Mouse (Mus musculus): ENCODE measurements at regions not wholly inside any gene's neighbourhood (a gene's known extent, or its start where the extent isn't known, plus 50 kb on each side); places are given as distances from the start of the nearest gene placed in this dataset.

DNA sequence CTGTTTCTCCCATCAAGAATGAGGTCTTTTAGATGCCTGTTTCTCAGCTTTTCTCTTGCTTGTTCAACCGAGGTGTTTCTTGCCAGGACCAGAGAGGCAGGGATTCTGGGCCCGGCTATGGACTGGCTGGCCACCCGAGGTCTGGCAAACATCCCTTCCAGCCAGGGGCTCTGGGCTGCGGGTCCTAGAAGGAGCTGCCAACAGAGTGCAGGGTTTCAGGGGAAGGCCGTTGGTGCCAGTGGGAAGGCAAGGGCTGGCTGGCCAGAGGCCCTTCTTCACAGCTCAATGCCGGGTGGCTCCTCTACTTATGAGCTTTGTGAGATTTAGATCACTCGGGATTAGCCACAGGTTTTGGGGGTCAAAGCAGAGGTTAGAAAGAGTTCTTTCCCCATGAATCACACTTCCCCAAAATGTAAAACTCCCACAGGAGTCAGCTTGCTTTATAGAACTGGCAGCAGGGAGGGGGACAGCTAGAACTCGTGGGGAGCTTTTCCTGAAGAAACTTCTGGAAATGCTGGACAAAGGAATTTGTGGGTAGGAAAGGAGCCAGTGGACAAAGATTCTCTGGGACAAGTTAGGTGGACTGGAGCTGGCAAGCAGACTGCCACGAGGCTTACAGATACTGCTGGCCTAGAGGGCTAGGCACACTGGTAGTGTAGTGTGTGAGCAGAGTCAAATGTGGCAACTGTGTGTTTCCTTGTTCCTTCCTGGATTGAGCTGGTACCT, 104.1 kb upstream of the Vps8 start:
- no peak for ATAC-seq (ENCODE audit: poor library complexity, severe bottlenecking)

DNA sequence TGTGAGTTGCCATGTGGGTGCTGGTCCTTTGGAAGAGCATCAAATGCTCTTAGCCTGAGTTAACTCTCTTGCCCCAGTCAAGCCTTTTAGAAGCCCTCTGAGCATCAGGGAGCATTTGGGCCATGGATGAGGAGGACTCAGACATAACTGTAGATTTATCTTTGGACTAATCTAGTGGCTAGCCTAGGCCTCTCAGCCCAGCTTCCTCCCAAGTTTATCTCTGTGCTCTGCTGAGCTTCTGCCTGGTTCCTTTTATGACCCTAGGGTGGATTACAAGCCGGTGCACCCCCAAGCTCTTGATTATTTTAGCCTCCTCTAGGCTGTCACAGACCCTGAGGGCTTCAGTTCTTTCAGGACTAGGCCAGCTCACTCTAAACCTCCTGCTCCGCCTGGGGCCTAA, 102.6 kb upstream of the Vps8 start:
- ATAC-seq (ENCODE audit: poor library complexity, severe bottlenecking): no peak

DNA sequence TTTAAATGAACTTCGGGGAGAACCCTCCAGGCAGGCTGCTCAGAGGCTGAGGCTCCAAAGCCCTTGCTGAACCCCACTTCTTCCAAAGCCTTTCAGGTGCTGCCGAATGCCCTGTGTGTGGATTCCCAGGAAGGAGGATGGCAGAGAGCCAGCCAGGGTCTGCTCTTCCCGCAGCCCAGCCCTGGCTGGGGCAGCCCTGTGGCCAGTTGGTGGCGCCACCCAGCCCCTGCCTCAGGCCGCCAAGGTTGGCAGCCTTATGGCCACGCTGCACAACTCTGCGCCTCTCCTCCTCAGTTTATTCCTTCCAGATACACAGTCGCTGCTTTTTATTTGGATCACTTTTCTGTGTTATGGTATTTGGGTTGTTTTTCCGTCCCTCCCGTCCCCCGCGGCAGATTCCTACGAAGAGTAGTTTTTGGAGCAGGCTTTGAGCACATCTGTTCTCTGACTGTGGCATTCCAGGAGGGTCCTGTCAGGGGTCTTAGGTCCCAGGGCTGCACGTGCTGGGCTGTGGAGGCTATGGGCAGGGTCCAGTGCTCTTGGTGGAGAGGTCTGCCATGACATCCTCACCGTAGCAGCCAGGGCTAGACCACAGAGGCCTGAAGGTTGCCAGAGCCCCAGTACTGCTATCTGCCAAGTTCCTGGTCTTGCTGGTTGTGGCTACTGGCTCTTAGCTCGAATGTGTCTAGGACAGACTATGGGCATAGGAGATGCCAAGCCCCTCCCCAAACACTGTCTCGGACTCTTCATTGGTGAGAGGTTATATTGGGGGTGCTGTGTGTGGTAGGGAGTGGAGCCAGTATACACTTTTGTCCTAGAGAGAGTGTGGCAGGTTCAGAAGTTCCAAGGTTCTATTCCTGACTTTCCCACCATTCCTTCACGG, 101.5 kb upstream of the Vps8 start:
- no peak for ATAC-seq (ENCODE audit: poor library complexity, severe bottlenecking)

GRCm38 (mm10) chr16:21322437-21322836, 100.5 kb upstream of the Vps8 start:
- ATAC-seq (ENCODE audit: poor library complexity, severe bottlenecking): no peak

GRCm38 (mm10) chr16:21323446-21324034, 99.4 kb upstream of the Vps8 start:
- no peak for ATAC-seq (ENCODE audit: poor library complexity, severe bottlenecking)

- ATAC-seq (ENCODE audit: poor library complexity, severe bottlenecking): no peak
Observed at GRCm38 (mm10) chr16:21327969-21328368, 94.9 kb upstream of the Vps8 start.

GRCm38 (mm10) chr16:21329199-21329598, 93.7 kb upstream of the Vps8 start:
- no peak for ATAC-seq (ENCODE audit: poor library complexity, severe bottlenecking)

GRCm38 (mm10) chr16:21331229-21331628, 91.7 kb upstream of the Vps8 start:
- ATAC-seq (ENCODE audit: poor library complexity, severe bottlenecking): no peak

- no peak for ATAC-seq (ENCODE audit: poor library complexity, severe bottlenecking)
Observed at GRCm38 (mm10) chr16:21332411-21332810, 90.5 kb upstream of the Vps8 start.

GRCm38 (mm10) chr16:21332862-21333222, 90.1 kb upstream of the Vps8 start:
- ATAC-seq (ENCODE audit: poor library complexity, severe bottlenecking): no peak

DNA sequence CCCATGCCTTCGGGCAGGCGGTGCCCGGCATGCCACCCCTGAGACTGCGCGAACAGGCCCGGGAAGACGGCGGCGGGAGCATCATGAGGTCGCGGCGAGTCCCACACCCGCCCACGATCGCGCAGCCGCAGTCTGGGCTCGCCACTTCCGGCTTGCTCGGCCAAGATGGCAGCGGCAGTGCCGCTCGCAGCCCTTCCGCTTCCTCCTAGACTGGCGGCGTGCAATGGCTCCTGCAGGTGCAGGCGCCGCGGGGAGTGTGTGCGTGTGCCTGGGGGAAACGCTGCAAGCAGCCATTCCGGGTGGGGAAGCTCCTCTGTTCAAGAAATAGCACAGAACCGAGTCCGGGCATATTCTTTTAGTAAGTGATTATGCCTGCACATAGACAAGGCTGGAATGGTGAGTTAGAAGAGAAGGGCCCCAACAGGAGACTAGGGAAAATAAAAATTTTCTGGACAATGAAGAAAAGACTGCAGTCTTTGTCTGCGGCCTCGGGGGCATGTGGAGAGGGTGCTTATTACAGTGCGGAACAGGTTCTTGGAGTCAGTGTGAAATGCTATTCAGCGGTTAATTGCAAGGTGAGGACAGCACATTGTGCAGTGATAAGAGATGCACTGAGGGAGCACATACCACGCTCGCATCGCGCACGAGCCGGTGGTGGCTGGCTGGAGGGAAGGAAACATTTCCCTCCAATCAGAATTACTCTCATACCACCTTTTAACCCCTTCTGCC, 89.5 kb upstream of the Vps8 start:
- peak; percentile 97 for ATAC-seq (ENCODE audit: poor library complexity, severe bottlenecking)

GRCm38 (mm10) chr16:21339061-21339459, 83.9 kb upstream of the Vps8 start:
- no peak for ATAC-seq (ENCODE audit: poor library complexity, severe bottlenecking)

DNA sequence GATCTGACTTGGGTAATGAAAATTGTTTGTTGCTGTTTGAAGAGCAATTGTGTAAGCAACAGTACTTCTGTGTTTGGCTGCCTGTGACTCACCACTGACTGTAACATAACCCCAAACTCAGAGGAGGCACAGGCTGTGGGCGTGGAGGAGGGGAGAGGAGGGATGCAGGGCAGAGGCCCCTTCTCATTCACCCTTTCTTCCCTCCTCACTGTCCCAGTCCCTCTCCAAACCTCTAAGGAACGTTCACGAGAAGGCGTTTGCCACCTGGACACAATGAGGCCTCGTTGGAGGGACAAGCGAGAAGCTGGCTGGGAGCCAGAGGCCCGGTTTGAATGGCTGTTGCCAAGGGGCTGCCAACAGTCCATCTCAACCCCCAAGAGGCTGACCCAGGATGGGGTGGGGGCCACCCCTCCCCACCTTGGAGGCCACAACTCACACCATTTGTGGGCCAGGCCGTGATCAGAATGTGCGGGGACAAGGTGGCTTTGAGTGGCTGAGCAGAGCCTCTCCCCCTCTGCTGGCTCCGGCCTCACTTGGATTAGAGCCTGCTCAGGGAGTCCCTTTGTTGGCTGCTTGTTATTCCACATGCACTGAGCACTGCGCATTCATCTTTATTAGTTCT, 83.3 kb upstream of the Vps8 start:
- no peak for ATAC-seq (ENCODE audit: poor library complexity, severe bottlenecking)

DNA sequence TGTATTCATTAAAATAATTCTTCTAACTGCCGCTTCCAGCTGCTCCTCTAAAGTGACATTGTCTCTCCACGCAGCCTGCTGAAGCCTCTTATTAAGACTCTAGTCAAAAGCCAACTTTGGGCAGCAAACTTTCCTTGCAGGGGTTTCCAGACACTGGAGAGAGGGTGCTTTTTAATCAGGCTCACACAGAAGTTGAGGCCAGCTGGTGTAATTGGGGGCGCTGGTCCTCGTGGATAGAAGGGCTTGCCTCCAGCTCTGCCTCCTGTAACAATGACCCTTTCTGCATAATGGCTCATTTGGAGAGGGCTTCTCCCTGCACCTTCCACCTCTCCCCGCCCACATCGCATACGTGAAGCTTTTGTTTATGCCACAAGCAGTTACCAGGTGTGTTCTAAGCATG, 82.8 kb upstream of the Vps8 start:
- ATAC-seq (ENCODE audit: poor library complexity, severe bottlenecking): no peak

DNA sequence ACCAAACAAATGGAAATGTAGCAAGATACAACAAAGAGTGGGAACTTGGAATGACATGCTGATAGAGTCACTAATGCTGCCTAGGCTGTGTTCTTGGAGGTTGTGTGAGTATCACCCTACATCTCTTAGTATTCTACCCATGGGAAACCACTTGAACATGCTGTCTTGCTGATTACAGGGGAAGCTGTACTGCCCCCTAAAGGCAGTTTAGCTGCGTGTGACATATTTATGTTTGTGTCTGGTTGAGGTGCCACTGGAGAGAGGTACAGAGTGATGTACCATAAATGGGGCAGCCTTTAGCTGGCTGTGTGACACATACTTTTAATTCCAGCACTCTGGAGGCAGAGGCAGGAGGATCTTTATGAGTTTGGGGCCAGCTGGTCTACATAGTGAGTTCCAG, 73.0 kb upstream of the Vps8 start:
- ATAC-seq (ENCODE audit: poor library complexity, severe bottlenecking): no peak

- ATAC-seq (ENCODE audit: poor library complexity, severe bottlenecking): no peak
Observed at GRCm38 (mm10) chr16:21351289-21351688, 71.6 kb upstream of the Vps8 start.

DNA sequence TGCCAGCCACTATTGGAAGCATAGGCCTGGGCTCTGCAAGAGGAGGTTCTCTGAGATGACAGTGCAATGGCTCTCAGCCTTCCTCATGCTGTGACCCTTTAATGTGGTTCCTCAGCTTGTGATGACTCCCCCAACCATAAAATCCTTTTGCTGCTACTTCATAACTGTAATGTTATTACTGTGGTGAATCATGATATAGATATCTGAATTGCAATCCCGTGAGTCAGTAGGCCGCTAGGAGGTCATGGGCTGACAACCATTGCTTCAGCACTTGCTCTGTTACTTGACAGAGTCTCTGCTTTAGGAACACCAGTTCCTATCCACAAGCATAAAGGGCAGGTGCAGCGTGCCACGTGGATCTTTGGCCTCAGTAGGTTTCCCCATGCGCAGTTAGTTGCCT, 69.8 kb upstream of the Vps8 start:
- no peak for ATAC-seq (ENCODE audit: poor library complexity, severe bottlenecking)

DNA sequence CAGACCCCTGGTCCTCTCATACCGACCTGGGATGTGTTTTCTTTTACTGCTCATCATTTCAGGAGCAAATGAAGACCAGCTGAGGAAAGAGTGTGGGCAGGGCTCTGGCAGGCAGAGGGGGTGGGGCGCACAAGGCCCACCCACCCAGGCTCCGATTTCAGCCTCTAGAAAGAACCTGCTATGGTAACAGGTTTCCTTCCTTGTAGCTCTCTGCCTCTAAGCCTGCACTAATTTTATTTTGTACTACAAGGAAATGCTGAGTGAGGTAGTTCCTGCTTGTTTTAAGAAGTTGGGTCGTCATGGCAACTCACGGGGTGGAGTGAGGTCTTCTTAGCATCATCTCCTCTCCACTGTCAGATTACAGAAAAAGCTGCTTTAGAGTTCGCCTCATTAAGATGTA, 69.4 kb upstream of the Vps8 start:
- no peak for ATAC-seq (ENCODE audit: poor library complexity, severe bottlenecking)

- no peak for ATAC-seq (ENCODE audit: poor library complexity, severe bottlenecking)
Observed at GRCm38 (mm10) chr16:21355638-21356037, 67.3 kb upstream of the Vps8 start.

DNA sequence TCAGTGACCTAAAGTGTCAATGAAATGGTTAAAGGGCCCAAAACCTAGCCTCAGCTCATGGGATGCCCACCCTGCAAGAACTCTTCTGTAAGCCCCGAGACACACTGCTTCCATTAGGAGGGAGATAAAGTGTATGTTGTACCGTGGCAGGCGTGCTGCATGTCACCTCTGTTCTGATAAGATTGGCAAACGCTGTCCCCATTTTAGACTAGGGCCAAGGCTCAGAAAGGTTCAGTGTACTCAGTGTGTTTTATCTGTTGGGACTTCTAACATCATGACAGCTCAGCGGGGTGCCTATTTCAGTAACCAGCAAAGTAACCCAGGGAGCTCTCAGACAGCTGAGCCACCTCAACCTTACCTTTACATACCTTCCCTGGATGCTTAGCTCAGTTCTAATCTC, 65.5 kb upstream of the Vps8 start:
- ATAC-seq (ENCODE audit: poor library complexity, severe bottlenecking): no peak

Data from megakaryocyte, adult 5-6 weeks (primary cell).